Mouse (Mus musculus) kidney, embryonic 16.5 days (tissue): ENCODE results near the gene Slc22a2. TPM values are rescaled to one million over a fixed set of nuclear protein-coding genes. Genes with fewer than 3 reads are reported as not detected.
"Not testable (repeated sequence)": the region's sequence is repeated elsewhere in the genome, so short reads cannot be mapped to it uniquely, and the experiment has no call there.

Experiments used
- ATAC-seq: fragments of 200-750 bp; cut with Nextera tagmentation; 2 replicates; pipeline ENCODE4 v1.8.0; 2017; ENCODE audit warnings: moderate TSS enrichment; ENCODE audit not compliant: low FRiP score, low TSS enrichment
- H3K27ac ChIP-seq: fragments of 300-500 bp; sonication (generic); 2 replicates; pipeline ENCODE4 v1.5.1; 2014; ENCODE audit warnings: low read length
- H3K27me3 ChIP-seq: fragments of 300-500 bp; sonication (generic); 2 replicates; pipeline ENCODE4 v1.6.1; 2014; ENCODE audit warnings: low read length, control low read depth, mixed read lengths; ENCODE audit not compliant: insufficient read depth
- H3K36me3 ChIP-seq: fragments of 300-500 bp; sonication (generic); 2 replicates; pipeline ENCODE4 v1.6.1; 2014; ENCODE audit warnings: low read length, control low read depth, mixed read lengths; ENCODE audit not compliant: insufficient read depth
- H3K4me1 ChIP-seq: fragments of 300-500 bp; sonication (generic); 2 replicates; pipeline ENCODE4 v1.6.1; 2014; ENCODE audit warnings: low read length, control low read depth, mixed read lengths; ENCODE audit not compliant: insufficient read depth
- H3K4me2 ChIP-seq: fragments of 300-500 bp; sonication (generic); replicated peaks from 2 replicates; pipeline ENCODE4 v1.6.1; 2014; ENCODE audit warnings: low read depth, low read length
- H3K4me3 ChIP-seq: fragments of 300-500 bp; sonication (generic); 2 replicates; pipeline ENCODE4 v1.5.1; 2014; ENCODE audit warnings: mild to moderate bottlenecking, low read length
- H3K9ac ChIP-seq: fragments of 300-500 bp; sonication (generic); replicated peaks from 2 replicates; pipeline ENCODE4 v1.6.1; 2014; ENCODE audit warnings: low read length
- H3K9me3 ChIP-seq: fragments of 300-500 bp; sonication (generic); 2 replicates; pipeline ENCODE4 v1.6.1; 2016; ENCODE audit warnings: low read length, control low read depth
- WGBS: fragments of 180-500 bp; shearing (Covaris S2); extraction: QIAGEN DNeasy Blood & Tissue Kit; methylation state at CpG from one replicate; pipeline ENCODE4 v1.1.7; 2014; 5-methylcytosine and 5-hydroxymethylcytosine counted together
- polyA plus RNA-seq: library from polyadenylated mRNA; unstranded; fragments of >200 nt; fragmentation: Nextera tagmentation; extraction: Ambion mirVana; gene quantifications from 2 replicates; pipeline ENCODE4 v1.2.1, GENCODE M21; 2015

Slc22a2 gene
- 21.4 and 25.4 TPM in 2 replicates for polyA plus RNA-seq

GRCm38 (mm10) chr17:12583991-12584390, at the start of gene Slc22a2:
TSS of gene Slc22a2 (plus strand) at chr17:12584132.
- ATAC-seq, result no peak
- Histone ChIP-seq H3K9ac (no peak within 1 kb of the TSS), H3K27ac (no peak within 1 kb of the TSS), H3K36me3 (no peaks in the 10 kb centered on the region), H3K4me2 (no peak within 1 kb of the TSS), H3K27me3 (no peaks in the 10 kb centered on the region), H3K9me3 (no peaks in the 10 kb centered on the region), H3K4me1 (peaks cover 19% of the 10 kb centered on the region), H3K4me3 (no peak within 1 kb of the TSS)
- WGBS, result 39% methylated on average over 10 of the region's 10 CpGs

GRCm38 (mm10) chr17:12534353-12535145, 49.4 kb upstream of the Slc22a2 start:
- Histone ChIP-seq H3K4me3 (no peak overlapping the region), H3K27me3 (no peaks in the 10 kb centered on the region), H3K27ac (no peak overlapping the region), H3K9me3 (no peaks in the 10 kb centered on the region), H3K9ac (no peak overlapping the region), H3K4me2 (no peak overlapping the region), H3K4me1 (no peaks in the 10 kb centered on the region), H3K36me3 (no peaks in the 10 kb centered on the region)
- 32% methylated on average over 13 of the region's 13 CpGs for WGBS
- ATAC-seq, result no peak

DNA sequence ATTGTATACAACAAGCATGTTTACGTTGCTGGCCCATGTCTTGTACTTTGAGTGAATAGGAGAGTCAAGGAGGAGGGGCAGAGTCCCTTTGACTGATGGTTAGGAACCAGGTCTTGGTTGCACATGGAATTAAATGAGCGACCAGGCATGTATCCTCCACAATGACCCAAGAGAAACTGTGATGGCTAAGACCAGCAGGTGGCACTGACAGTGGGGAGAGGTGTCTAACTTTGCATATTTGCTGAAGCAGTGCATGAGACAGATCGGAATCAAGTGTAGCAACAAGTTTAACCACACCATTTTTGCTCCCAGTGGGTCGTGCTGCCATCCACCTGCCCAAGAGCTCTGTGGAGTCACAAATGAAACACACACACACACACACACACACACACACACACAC, 21.7 kb upstream of the Slc22a2 start:
- 87% methylated on average over 4 of the region's 4 CpGs for WGBS
- no peak for ATAC-seq

DNA sequence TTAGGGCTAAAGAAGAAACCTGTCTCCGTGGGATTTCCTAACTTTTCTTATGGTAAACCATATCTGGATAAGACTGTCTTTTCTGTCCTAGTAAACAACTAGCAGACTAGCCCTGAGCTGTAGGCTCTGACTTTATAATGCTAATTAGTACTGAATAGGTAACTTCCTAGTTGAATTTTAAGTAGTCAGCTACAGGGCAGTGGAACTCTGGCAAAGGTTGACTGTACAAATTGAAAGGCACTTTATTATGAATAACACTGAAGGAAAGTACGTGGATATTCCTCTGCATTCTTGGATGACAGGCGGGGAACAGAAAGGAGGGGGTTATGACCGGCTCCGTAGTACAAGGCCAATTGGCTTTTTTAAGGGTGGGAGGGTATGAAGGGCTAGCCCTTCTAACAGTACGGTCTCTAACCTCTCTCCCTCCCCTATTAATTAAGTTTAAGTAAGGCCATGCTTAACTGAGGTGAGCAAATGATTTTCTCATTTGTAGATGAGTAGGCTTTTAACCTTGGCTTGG, 19.4 kb upstream of the Slc22a2 start:
- ATAC-seq, H3K4me2 ChIP-seq, H3K9me3 ChIP-seq, H3K9ac ChIP-seq, H3K27me3 ChIP-seq, H3K4me1 ChIP-seq, H3K36me3 ChIP-seq, H3K27ac ChIP-seq, H3K4me3 ChIP-seq: not testable (repeated sequence)
- WGBS, result 63% methylated on average over 6 of the region's 6 CpGs

More for the DNA sequence above, 21.7 kb upstream of the Slc22a2 start:
- Histone ChIP-seq H3K9me3 (peaks cover 10% of the 10 kb centered on the region), H3K4me1 (no peaks in the 10 kb centered on the region), H3K4me2 (no peak overlapping the region), H3K36me3 (no peaks in the 10 kb centered on the region), H3K27ac (no peak overlapping the region), H3K9ac (no peak overlapping the region), H3K4me3 (no peak overlapping the region), H3K27me3 (no peaks in the 10 kb centered on the region)

GRCm38 (mm10) chr17:12565443-12565842, 18.5 kb upstream of the Slc22a2 start:
- WGBS, result 87% methylated on average over 6 of the region's 6 CpGs
- Histone ChIP-seq H3K27me3 (no peaks in the 10 kb centered on the region), H3K4me1 (no peaks in the 10 kb centered on the region), H3K9me3 (0 out of 2 replicates have a peak, but pooled peaks cover 2% of the 10 kb centered on the region), H3K4me2 (no peak overlapping the region), H3K4me3 (no peak overlapping the region), H3K27ac (no peak overlapping the region), H3K36me3 (no peaks in the 10 kb centered on the region), H3K9ac (no peak overlapping the region)
- no peak for ATAC-seq

- Histone ChIP-seq H3K4me3 (no peak overlapping the region), H3K36me3 (no peaks in the 10 kb centered on the region), H3K4me1 (no peaks in the 10 kb centered on the region), H3K9me3 (no peaks in the 10 kb centered on the region), H3K4me2 (no peak overlapping the region), H3K9ac (no peak overlapping the region), H3K27me3 (no peaks in the 10 kb centered on the region), H3K27ac (no peak overlapping the region)
- ATAC-seq, result no peak
- 69% methylated on average over 6 of the region's 6 CpGs for WGBS
Observed at GRCm38 (mm10) chr17:12571316-12571715, 12.6 kb upstream of the Slc22a2 start.

GRCm38 (mm10) chr17:12571924-12572463, 11.9 kb upstream of the Slc22a2 start:
- WGBS, result 71% methylated on average over 9 of the region's 9 CpGs
- Histone ChIP-seq H3K9ac (no peak overlapping the region), H3K4me2 (no peak overlapping the region), H3K27me3 (no peaks in the 10 kb centered on the region), H3K36me3 (no peaks in the 10 kb centered on the region), H3K4me3 (no peak overlapping the region), H3K27ac (no peak overlapping the region), H3K4me1 (no peaks in the 10 kb centered on the region), H3K9me3 (no peaks in the 10 kb centered on the region)
- no peak for ATAC-seq

- Histone ChIP-seq H3K9ac (no peak overlapping the region), H3K4me3 (no peak overlapping the region), H3K9me3 (no peaks in the 10 kb centered on the region), H3K27ac (no peak overlapping the region), H3K27me3 (no peaks in the 10 kb centered on the region), H3K4me1 (no peaks in the 10 kb centered on the region), H3K36me3 (no peaks in the 10 kb centered on the region), H3K4me2 (no peak overlapping the region)
- ATAC-seq, result no peak
- WGBS, result 72% methylated on average over 6 of the region's 6 CpGs
Observed at GRCm38 (mm10) chr17:12575391-12575790, 8.5 kb upstream of the Slc22a2 start.

DNA sequence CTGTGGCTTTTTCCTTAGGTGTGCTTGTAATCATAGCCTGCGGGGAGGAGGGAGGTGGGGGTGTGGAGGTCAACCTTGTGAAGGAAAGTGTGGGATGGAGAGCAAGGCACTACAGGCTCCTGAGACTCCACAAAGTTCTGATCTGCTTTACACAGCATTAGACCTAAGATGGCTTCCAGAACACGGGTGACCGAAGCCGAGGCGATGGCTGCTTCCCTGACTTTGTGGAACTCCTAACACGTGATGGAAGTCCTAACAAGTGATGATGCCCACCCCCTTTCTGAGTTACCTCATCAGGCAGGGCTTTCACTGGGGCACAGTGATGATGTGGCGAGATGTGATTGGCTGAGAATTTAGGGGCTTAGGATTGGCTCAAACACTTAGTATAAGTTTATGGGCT, 6.8 kb upstream of the Slc22a2 start:
- Histone ChIP-seq H3K4me3 (no peak overlapping the region), H3K4me2 (no peak overlapping the region), H3K9ac (no peak overlapping the region), H3K27ac (no peak overlapping the region), H3K27me3 (no peaks in the 10 kb centered on the region), H3K36me3 (no peaks in the 10 kb centered on the region), H3K9me3 (no peaks in the 10 kb centered on the region), H3K4me1 (no peaks in the 10 kb centered on the region)
- WGBS, result 90% methylated on average over 7 of the region's 7 CpGs
- no peak for ATAC-seq

DNA sequence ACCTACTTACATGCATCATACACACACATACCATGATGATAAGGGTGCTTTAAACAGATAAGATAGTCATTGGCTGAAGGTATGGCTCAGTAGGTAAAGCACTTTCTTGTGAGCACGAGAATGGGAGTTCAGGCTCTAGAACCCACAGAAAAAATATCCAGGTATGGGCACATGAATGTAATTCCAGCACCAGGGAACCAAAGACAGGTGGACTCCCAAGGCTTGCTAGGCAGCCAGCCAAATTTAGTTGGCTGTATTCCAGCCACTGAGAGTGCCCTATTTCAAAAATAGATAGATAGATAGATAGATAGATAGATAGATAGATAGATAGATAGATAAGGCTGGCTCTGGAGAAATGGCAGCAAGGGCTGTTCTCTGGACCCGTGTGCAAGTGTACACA, 1.4 kb downstream of the Slc22a2 start:
- Histone ChIP-seq H3K4me2 (no peak overlapping the region), H3K4me1 (peaks cover 19% of the 10 kb centered on the region), H3K4me3 (no peak overlapping the region), H3K9ac (no peak overlapping the region), H3K27me3 (no peaks in the 10 kb centered on the region), H3K36me3 (no peaks in the 10 kb centered on the region), H3K9me3 (no peaks in the 10 kb centered on the region), H3K27ac (no peak overlapping the region)
- WGBS, result 86% methylated on average over 2 of the region's 2 CpGs
- no peak for ATAC-seq
